Mouse (Mus musculus): Measurements from ENCODE around the gene Clstn2.

- TF ChIP-seq POLR2A (IDR thresholded peaks at IDR 0.05; ENCODE audit: low read depth, low read length) (no peak), CTCF (IDR thresholded peaks at IDR 0.05; ENCODE audit: extremely low read depth, insufficient read length, insufficient replicate concordance, low read depth, low read length) (no peak)
Measured at GRCm38 (mm10) chr9:97408142-97408541, 624.8 kb downstream of the Clstn2 start.

Measured in small intestine, adult 2 months (tissue).